Mouse (Mus musculus) liver, adult 2 months (tissue): ENCODE measurements at regions not wholly inside any gene's neighbourhood (a gene's known extent, or its start where the extent isn't known, plus 50 kb on each side); places are given as distances from the start of the nearest gene placed in this dataset.

Experiments
- DNase-seq: peaks from one replicate; pipeline ENCODE4 v3.0.0-alpha.2; 2011; ENCODE audit warnings: low read depth, low spot score; ENCODE audit errors: extremely low read depth
- H3K27ac ChIP-seq: fragments of 200-500 bp; replicated peaks from 2 replicates; pipeline ENCODE4 v1.5.1; 2012; ENCODE audit warnings: low read depth, mild to moderate bottlenecking, control low read depth, inconsistent platforms, low read length; ENCODE audit not compliant: insufficient read depth
- H3K27me3 ChIP-seq: fragments of 200-500 bp; 2 replicates; pipeline ENCODE4 v1.6.1; 2012; ENCODE audit warnings: mild to moderate bottlenecking, moderate library complexity, low read length, inconsistent platforms; ENCODE audit not compliant: control insufficient read depth, insufficient read depth
- H3K36me3 ChIP-seq: fragments of 200-500 bp; 2 replicates; pipeline ENCODE4 v1.6.1; 2012; ENCODE audit warnings: low read length, inconsistent platforms; ENCODE audit not compliant: control insufficient read depth, insufficient read depth
- H3K4me1 ChIP-seq: fragments of 200-500 bp; 2 replicates; pipeline ENCODE4 v1.6.1; 2011; ENCODE audit warnings: low read length; ENCODE audit not compliant: control insufficient read depth, insufficient read depth
- H3K4me3 ChIP-seq: fragments of 200-500 bp; 2 replicates; pipeline ENCODE4 v1.5.1; 2011; ENCODE audit warnings: low read depth, mild to moderate bottlenecking, control low read depth, low read length, moderate library complexity; ENCODE audit not compliant: insufficient read depth
- H3K79me2 ChIP-seq: fragments of 200-500 bp; 2 replicates; pipeline ENCODE4 v1.6.1; 2012; ENCODE audit warnings: inconsistent platforms, mild to moderate bottlenecking, low read length, moderate library complexity; ENCODE audit not compliant: control insufficient read depth, insufficient read depth
- H3K9ac ChIP-seq: fragments of 200-500 bp; 2 replicates; pipeline ENCODE4 v1.6.1; 2012; ENCODE audit warnings: low read depth, mild to moderate bottlenecking, control low read depth, inconsistent platforms, low read length
- CTCF ChIP-seq: fragments of 200-500 bp; IDR thresholded peaks from 2 replicates; pipeline ENCODE4 v1.5.1; 2011; ENCODE audit warnings: low read depth, low read length, control low read depth
- POLR2A ChIP-seq: fragments of 200-500 bp; IDR thresholded peaks from 2 replicates; pipeline ENCODE4 v1.6.1; 2011; ENCODE audit warnings: low read length, control low read depth; ENCODE audit not compliant: insufficient read depth; ENCODE audit errors: extremely low read depth
- WGBS: fragments of 180-500 bp; shearing (Covaris S2); methylation state at CpG from one replicate; pipeline ENCODE4 v1.1.7; 2018; 5-methylcytosine and 5-hydroxymethylcytosine counted together

GRCm38 (mm10) chr3:124225982-124226381 is 94.7 kb upstream of the Tram1l1 start:
- TF ChIP-seq CTCF (0 out of 2 replicates have a peak, but pooled peaks have one; percentile 6), POLR2A (no peak)
- DNase-seq = no peak
- Histone ChIP-seq H3K4me1 (no peaks in the 10 kb centered on the region), H3K9ac (no peak overlapping the region), H3K36me3 (no peaks in the 10 kb centered on the region), H3K27me3 (no peaks in the 10 kb centered on the region), H3K4me3 (no peak overlapping the region), H3K79me2 (no peaks in the 10 kb centered on the region), H3K27ac (no peak overlapping the region)
- 69% methylated on average over 4 of the region's 4 CpGs for WGBS

GRCm38 (mm10) chr3:124227701-124228100 is 93.0 kb upstream of the Tram1l1 start:
- no peaks in the 10 kb centered on the region for H3K79me2 ChIP-seq
- H3K27ac ChIP-seq = no peak overlapping the region
- H3K4me1 ChIP-seq = no peaks in the 10 kb centered on the region
- no peaks in the 10 kb centered on the region for H3K27me3 ChIP-seq
- H3K9ac ChIP-seq = no peak overlapping the region
- H3K4me3 ChIP-seq = no peak overlapping the region
- H3K36me3 ChIP-seq = no peaks in the 10 kb centered on the region
- TF ChIP-seq POLR2A (no peak), CTCF (no peak)
- DNase-seq = no peak

- H3K27ac ChIP-seq = no peak overlapping the region
Observed at GRCm38 (mm10) chr3:124240936-124241733, 79.5 kb upstream of the Tram1l1 start.

GRCm38 (mm10) chr3:124241734-124242006 is 79.0 kb upstream of the Tram1l1 start:
- no peak for DNase-seq
- Histone ChIP-seq H3K4me3 (no peak overlapping the region), H3K27ac (no peak overlapping the region), H3K4me1 (no peaks in the 10 kb centered on the region), H3K27me3 (no peaks in the 10 kb centered on the region), H3K36me3 (no peaks in the 10 kb centered on the region), H3K79me2 (no peaks in the 10 kb centered on the region), H3K9ac (no peak overlapping the region)
- 97% methylated on average over 1 of the region's 1 CpGs for WGBS
- TF ChIP-seq CTCF (no peak), POLR2A (no peak)

More at GRCm38 (mm10) chr3:124240936-124241733, 79.5 kb upstream of the Tram1l1 start:
- H3K4me1 ChIP-seq = no peaks in the 10 kb centered on the region
- H3K36me3 ChIP-seq = no peaks in the 10 kb centered on the region
- no peak overlapping the region for H3K4me3 ChIP-seq
- H3K79me2 ChIP-seq = no peaks in the 10 kb centered on the region
- DNase-seq = no peak
- TF ChIP-seq CTCF (no peak), POLR2A (no peak)
- 72% methylated on average over 5 of the region's 5 CpGs for WGBS
- H3K9ac ChIP-seq = no peak overlapping the region
- H3K27me3 ChIP-seq = no peaks in the 10 kb centered on the region

GRCm38 (mm10) chr3:124262150-124262549 is 58.5 kb upstream of the Tram1l1 start:
- Histone ChIP-seq H3K4me1 (no peaks in the 10 kb centered on the region), H3K79me2 (no peaks in the 10 kb centered on the region), H3K36me3 (no peaks in the 10 kb centered on the region), H3K4me3 (no peak overlapping the region), H3K27me3 (no peaks in the 10 kb centered on the region), H3K9ac (no peak overlapping the region), H3K27ac (no peak overlapping the region)
- no peak for DNase-seq
- TF ChIP-seq CTCF (no peak), POLR2A (no peak)
- 68% methylated on average over 3 of the region's 3 CpGs for WGBS

- 86% methylated on average over 5 of the region's 5 CpGs for WGBS
Observed at GRCm38 (mm10) chr3:124266821-124267220, 53.8 kb upstream of the Tram1l1 start.

More at GRCm38 (mm10) chr3:124266821-124267220, 53.8 kb upstream of the Tram1l1 start:
- no peak overlapping the region for H3K4me3 ChIP-seq
- no peak for DNase-seq
- H3K4me1 ChIP-seq = no peaks in the 10 kb centered on the region
- TF ChIP-seq POLR2A = no peak
- TF ChIP-seq CTCF = no peak
- H3K27ac ChIP-seq = no peak overlapping the region
- H3K27me3 ChIP-seq = no peaks in the 10 kb centered on the region
- H3K9ac ChIP-seq = no peak overlapping the region
- H3K36me3 ChIP-seq = no peaks in the 10 kb centered on the region
- H3K79me2 ChIP-seq = no peaks in the 10 kb centered on the region
